Mouse (Mus musculus) ES-E14 (cell line): ENCODE results near the gene Gm49721.
"Not testable (repeated sequence)": the region's sequence is repeated elsewhere in the genome, so short reads cannot be mapped to it uniquely, and the experiment has no call there.

Experiments used
- CHD2 ChIP-seq: IDR thresholded peaks from 2 replicates; pipeline ENCODE4 v1.6.1; 2014; ENCODE audit warnings: mild to moderate bottlenecking, low read depth, low read length, inconsistent platforms
- MAFK ChIP-seq: IDR thresholded peaks from 2 replicates; pipeline ENCODE4 v1.6.1; 2014; ENCODE audit warnings: mild to moderate bottlenecking, low read depth, low read length, inconsistent platforms; ENCODE audit not compliant: insufficient read depth
- ZNF384 ChIP-seq: IDR thresholded peaks from 2 replicates; pipeline ENCODE4 v1.6.1; 2012; ENCODE audit warnings: low read depth, low read length, inconsistent platforms

DNA sequence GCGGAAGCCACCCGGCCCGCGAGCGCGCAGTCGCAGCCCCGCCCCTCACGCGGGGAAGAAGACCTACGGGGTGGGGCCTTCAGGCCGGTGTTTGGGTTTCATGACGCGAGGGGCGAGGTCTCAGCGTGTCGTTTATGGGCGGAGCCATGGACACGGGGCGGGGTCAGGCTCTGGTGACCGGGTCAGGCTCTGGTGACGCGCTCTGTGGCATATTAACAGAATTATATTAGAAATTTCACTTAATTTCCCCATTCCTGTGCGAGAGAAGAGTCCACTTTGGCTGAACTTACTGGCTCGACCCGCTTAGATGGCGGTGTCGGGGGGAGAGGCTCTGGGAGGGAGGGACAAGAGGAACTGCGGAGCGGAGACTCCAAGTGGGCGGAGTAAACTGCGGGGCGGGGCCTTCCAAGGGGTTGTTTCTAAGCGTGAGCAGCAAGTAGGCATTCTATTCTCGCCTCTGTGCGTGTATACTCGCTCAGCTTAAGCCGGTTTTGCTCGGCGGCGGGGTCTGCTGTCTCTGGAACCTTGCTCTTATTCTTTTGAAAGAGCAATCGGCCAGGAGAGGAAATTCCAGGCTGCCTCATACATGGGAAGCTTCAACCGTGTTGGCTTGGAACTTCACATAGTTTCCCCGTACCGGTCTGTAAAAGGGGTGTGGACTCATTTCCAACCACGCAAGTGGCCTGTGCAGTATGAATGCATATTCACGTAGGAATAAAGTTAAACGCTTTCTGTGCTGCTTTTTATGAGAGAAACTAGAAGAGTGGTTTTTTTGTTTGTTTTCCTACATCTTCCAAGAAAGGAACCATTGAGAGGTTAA, 17.3 kb upstream of the Gm49721 start:
- TF ChIP-seq ZNF384, CHD2, MAFK: not testable (repeated sequence)
